In genomic region chr16:24846141-24846540, GRCm38 (mm10) we compare ENCODE assay signal across 30 mouse cellular contexts.
A peak's percentile ranks its signal among the peaks of the same experiment; 100 is the strongest.
DNase-seq lines count a peak whose midpoint lies in the region; ATAC-seq and TF ChIP-seq lines count a peak whose summit lies in the region.
"Had no signal": no experiment of that assay in that cellular context is flagged by ENCODE, and none has a peak within 500 bp of the region (broad histone marks: within the 10 kb centered on the region; RNA-seq: fewer than 3 reads in every experiment).

No protein-coding gene starts in this region.

- ATAC-seq in intestine, embryonic 15.5 days, result peak; percentile 72; the same call in 1 of the 2 replicates
- ATAC-seq in intestine, postnatal 0 days, result peak; percentile 83
- ATAC-seq: forebrain, postnatal 0 days; hindbrain, postnatal 0 days; lung, postnatal 0 days had no signal

- no peaks in the 10 kb centered on the region for H3K9me3 ChIP-seq in intestine, embryonic 15.5 days
- no peaks in the 10 kb centered on the region for H3K9me3 ChIP-seq in intestine, postnatal 0 days (ENCODE audit: control insufficient read depth)
- H3K9me3 ChIP-seq: embryonic facial prominence, embryonic 13.5 days; heart, embryonic 10.5 days; hindbrain, embryonic 12.5 days; limb, embryonic 13.5 days; megakaryocyte, embryonic 14.5 days; midbrain, embryonic 12.5 days; neural tube, embryonic 12.5 days had no signal

- no peak for TF ChIP-seq POLR2A in liver, adult 2 months (IDR thresholded peaks at IDR 0.05; ENCODE audit: extremely low read depth, insufficient read depth, low read length)

- peaks cover 3% of the 10 kb centered on the region; the same call in 1 of the 2 replicates for H3K36me3 ChIP-seq in liver, adult 2 months (ENCODE audit: control insufficient read depth, insufficient read depth, low read length)
- no peaks in the 10 kb centered on the region for H3K36me3 ChIP-seq in intestine, embryonic 15.5 days
- H3K36me3 ChIP-seq in intestine, postnatal 0 days (ENCODE audit: control insufficient read depth, insufficient read depth), result no peaks in the 10 kb centered on the region
- H3K36me3 ChIP-seq: embryonic facial prominence, embryonic 13.5 days; G1E; hindbrain, embryonic 12.5 days; midbrain, embryonic 12.5 days; neural tube, embryonic 12.5 days had no signal

- DNase-seq in liver, adult 2 months (ENCODE audit: extremely low read depth, low read depth, low spot score), result peak; percentile 67
- DNase-seq in liver, result no peak
- peak; percentile 59 to 72 for DNase-seq in kidney, postnatal 25 days
- no peak for DNase-seq in adrenal gland, postnatal 10 days
- DNase-seq in cerebellum, postnatal 36 days, result no peak
- DNase-seq in adrenal gland, postnatal 25 days, result no peak
- DNase-seq: adrenal gland, adult 8-10 months; cerebellum, adult 11 months; cerebellum, adult 9-11 months; forebrain, postnatal 0 days; gastrocnemius, postnatal 10 days; heart, postnatal 36 days; lung, adult 18-20 months; lung, postnatal 4 days; right cerebral cortex, postnatal 4 days had no signal

- H3K79me2 ChIP-seq in liver, adult 2 months (ENCODE audit: control insufficient read depth, insufficient read depth, low read length), result no peaks in the 10 kb centered on the region

- no peak overlapping the region for H3K27ac ChIP-seq in liver, adult 2 months (replicated peaks; ENCODE audit: insufficient read depth, low read depth, low read length)
- no peak overlapping the region for H3K27ac ChIP-seq in intestine, embryonic 15.5 days
- no peak overlapping the region for H3K27ac ChIP-seq in intestine, postnatal 0 days (ENCODE audit: low read depth, low read length)
- H3K27ac ChIP-seq: embryonic facial prominence, embryonic 13.5 days; heart, embryonic 10.5 days; hindbrain, embryonic 12.5 days; hindbrain, postnatal 0 days; kidney, postnatal 0 days; limb, embryonic 13.5 days; midbrain, embryonic 12.5 days; neural tube, embryonic 12.5 days had no signal

- no peaks in the 10 kb centered on the region for H3K27me3 ChIP-seq in liver, adult 2 months (ENCODE audit: control insufficient read depth, insufficient read depth, low read length)
- no peaks in the 10 kb centered on the region for H3K27me3 ChIP-seq in intestine, embryonic 15.5 days (replicated peaks)
- H3K27me3 ChIP-seq in intestine, postnatal 0 days (replicated peaks; ENCODE audit: control insufficient read depth, insufficient read depth, low read length), result no peaks in the 10 kb centered on the region
- H3K27me3 ChIP-seq: embryonic facial prominence, embryonic 13.5 days; hindbrain, embryonic 12.5 days; limb, embryonic 13.5 days; midbrain, embryonic 12.5 days; neural tube, embryonic 12.5 days had no signal

- 0 out of 2 replicates have a peak, but pooled peaks cover 3% of the 10 kb centered on the region for H3K4me1 ChIP-seq in liver, adult 2 months (ENCODE audit: control insufficient read depth, insufficient read depth, low read length)
- no peaks in the 10 kb centered on the region for H3K4me1 ChIP-seq in intestine, embryonic 15.5 days (replicated peaks)
- H3K4me1 ChIP-seq in intestine, postnatal 0 days (replicated peaks; ENCODE audit: control insufficient read depth, insufficient read depth, low read length), result 0 out of 2 replicates have a peak, but pooled peaks cover 3% of the 10 kb centered on the region
- H3K4me1 ChIP-seq: embryonic facial prominence, embryonic 13.5 days; hindbrain, embryonic 12.5 days; limb, embryonic 13.5 days; megakaryocyte, embryonic 14.5 days; midbrain, embryonic 12.5 days; neural tube, embryonic 12.5 days had no signal

- no peak overlapping the region for H3K4me2 ChIP-seq in intestine, embryonic 15.5 days (replicated peaks)
- H3K4me2 ChIP-seq in intestine, postnatal 0 days (replicated peaks; ENCODE audit: low read depth), result no peak overlapping the region
- H3K4me2 ChIP-seq: embryonic facial prominence, embryonic 13.5 days; hindbrain, embryonic 12.5 days; limb, embryonic 13.5 days; midbrain, embryonic 12.5 days; neural tube, embryonic 12.5 days had no signal

- TF ChIP-seq CTCF in liver, adult 2 months (IDR thresholded peaks at IDR 0.05; ENCODE audit: low read depth, low read length), result no peak
- no peak for TF ChIP-seq CTCF in intestine, postnatal 0 days (IDR thresholded peaks at IDR 0.05; ENCODE audit: low read depth)

- no peak overlapping the region for H3K4me3 ChIP-seq in liver, adult 2 months (ENCODE audit: insufficient read depth, low read depth, low read length)
- no peak overlapping the region for H3K4me3 ChIP-seq in intestine, embryonic 15.5 days (replicated peaks)
- H3K4me3 ChIP-seq in intestine, postnatal 0 days (ENCODE audit: low read depth, low read length), result no peak overlapping the region
- H3K4me3 ChIP-seq: embryonic facial prominence, embryonic 13.5 days; erythroblast, embryonic 14.5 days; heart, embryonic 10.5 days; hindbrain, embryonic 12.5 days; limb, embryonic 13.5 days; megakaryocyte, embryonic 14.5 days; midbrain, embryonic 12.5 days; myocyte; neural tube, embryonic 12.5 days had no signal

- no peak overlapping the region for H3K9ac ChIP-seq in liver, adult 2 months (ENCODE audit: low read depth, low read length)
- no peak overlapping the region for H3K9ac ChIP-seq in intestine, embryonic 15.5 days
- no peak overlapping the region for H3K9ac ChIP-seq in intestine, postnatal 0 days (ENCODE audit: low read depth, low read length)
- H3K9ac ChIP-seq: embryonic facial prominence, embryonic 13.5 days; forebrain, postnatal 0 days; hindbrain, embryonic 12.5 days; limb, embryonic 13.5 days; midbrain, embryonic 12.5 days; neural tube, embryonic 12.5 days had no signal

- 6% methylated on average over 1 of the region's 1 CpGs for WGBS in liver, adult 2 months
- 56% methylated on average over 1 of the region's 1 CpGs for WGBS in intestine, embryonic 15.5 days
- WGBS in intestine, postnatal 0 days, result 37% methylated on average over 1 of the region's 1 CpGs

Comparison
In these comparisons a context has a peak if more than half of its experiments do, and no peak if none do; other contexts are left out.
1. DNase-seq: peak in liver, adult 2 months (single experiment) and kidney, postnatal 25 days (2 of 2); none in liver (single experiment), adrenal gland, postnatal 10 days (single experiment), cerebellum, postnatal 36 days (0 of 2) and adrenal gland, postnatal 25 days (single experiment).